Mouse (Mus musculus) lung, embryonic 15.5 days (tissue): Measurements from ENCODE around the gene Wnt7a. TPM values are rescaled to one million over a fixed set of nuclear protein-coding genes. Genes with fewer than 3 reads are reported as not detected.

Experiments
- ATAC-seq: fragments of 200-750 bp; cut with Nextera tagmentation; 2 replicates; pipeline ENCODE4 v1.8.0; 2017; ENCODE audit warnings: moderate number of reproducible peaks, borderline replicate concordance; ENCODE audit not compliant: low FRiP score, low TSS enrichment; ENCODE audit errors: extremely low read depth
- H3K27ac ChIP-seq: fragments of 300-500 bp; sonication (generic); 2 replicates; pipeline ENCODE4 v1.5.1; 2015; ENCODE audit warnings: moderate library complexity, mild to moderate bottlenecking, inconsistent platforms
- H3K27me3 ChIP-seq: fragments of 300-500 bp; sonication (generic); 2 replicates; pipeline ENCODE4 v1.6.1; 2015; ENCODE audit warnings: inconsistent platforms
- H3K36me3 ChIP-seq: fragments of 300-500 bp; sonication (generic); 2 replicates; pipeline ENCODE4 v1.6.1; 2015; ENCODE audit warnings: inconsistent platforms
- H3K4me1 ChIP-seq: fragments of 300-500 bp; sonication (generic); 2 replicates; pipeline ENCODE4 v1.6.1; 2015; ENCODE audit warnings: inconsistent platforms
- H3K4me2 ChIP-seq: fragments of 300-500 bp; sonication (generic); 2 replicates; pipeline ENCODE4 v1.6.1; 2015; ENCODE audit warnings: inconsistent platforms, mild to moderate bottlenecking, moderate library complexity
- H3K4me3 ChIP-seq: fragments of 300-500 bp; sonication (generic); 2 replicates; pipeline ENCODE4 v1.5.1; 2015; ENCODE audit warnings: mild to moderate bottlenecking, inconsistent platforms
- H3K9ac ChIP-seq: fragments of 300-500 bp; sonication (generic); 2 replicates; pipeline ENCODE4 v1.6.1; 2015; ENCODE audit warnings: inconsistent platforms
- H3K9me3 ChIP-seq: fragments of 300-500 bp; sonication (generic); 2 replicates; pipeline ENCODE4 v1.6.1; 2016; ENCODE audit warnings: inconsistent platforms
- WGBS: fragments of 180-500 bp; shearing (Covaris S2); methylation state at CpG from one replicate; pipeline ENCODE4 v1.1.7; 2015; 5-methylcytosine and 5-hydroxymethylcytosine counted together
- polyA plus RNA-seq: library from polyadenylated mRNA; unstranded; fragments of >200 nt; fragmentation: Nextera tagmentation; extraction: Ambion mirVana; gene quantifications from 2 replicates; pipeline ENCODE4 v1.2.1, GENCODE M21; 2015

Wnt7a gene
- 1.2 and 1.8 TPM in 2 replicates for polyA plus RNA-seq

DNA sequence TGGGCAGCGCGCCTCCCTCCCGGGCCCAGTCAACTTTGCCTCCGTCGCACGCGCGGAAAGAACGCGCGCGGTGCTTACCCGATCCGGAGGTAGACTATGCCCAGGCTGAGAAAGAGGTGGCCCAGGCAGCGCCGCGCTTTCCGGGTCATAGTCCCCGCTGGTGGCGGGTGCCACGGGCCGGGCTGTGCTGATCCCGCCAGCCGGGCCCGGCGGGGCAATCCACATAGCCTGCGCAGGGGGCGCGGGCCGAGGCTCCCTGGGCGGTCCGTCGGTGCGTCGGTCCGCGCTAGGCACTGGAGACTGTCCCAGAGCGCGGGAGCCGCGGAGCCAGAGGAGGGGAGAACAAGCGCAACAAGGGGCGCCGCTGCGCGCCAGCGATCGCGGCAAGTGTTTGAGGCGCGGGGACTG lies at the start of gene Wnt7a:
Gene Wnt7a, minus strand, starts transcription at position 403 of the 408 bp plus-strand sequence.
- Histone ChIP-seq H3K9me3 (no peaks in the 10 kb centered on the region), H3K27me3 (peaks cover 90% of the 10 kb centered on the region), H3K4me1 (peaks cover 12% of the 10 kb centered on the region; the same call in 1 of the 2 replicates), H3K36me3 (no peaks in the 10 kb centered on the region), H3K4me3 (peak within 1 kb of the TSS; percentile 45), H3K4me2 (peak within 1 kb of the TSS; percentile 83), H3K9ac (peak within 1 kb of the TSS; percentile 36), H3K27ac (no peak within 1 kb of the TSS)
- peak; percentile 37; the same call in 1 of the 2 replicates for ATAC-seq
- WGBS, result under 1% methylated on average over 39 of the region's 51 CpGs

DNA sequence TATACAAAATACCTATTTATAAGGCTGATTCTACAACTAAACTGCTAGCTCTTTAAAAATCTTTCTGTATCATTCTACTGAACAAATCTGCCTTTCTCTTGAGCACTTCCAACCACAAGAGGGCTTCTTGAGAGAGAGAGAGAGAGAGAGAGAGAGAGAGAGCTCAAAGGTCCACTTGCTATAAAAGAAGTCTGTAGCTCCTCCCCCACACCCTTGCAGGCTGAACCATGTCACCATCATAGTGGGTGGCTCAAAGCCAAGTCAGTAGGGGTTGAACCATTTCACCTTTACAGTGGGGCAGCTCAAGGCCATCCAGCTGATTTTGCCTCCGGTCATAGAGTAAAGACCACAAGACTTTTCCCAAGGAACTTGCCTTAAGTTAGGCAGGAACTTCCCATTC lies 48.3 kb upstream of the Wnt7a start:
- H3K4me1 ChIP-seq, result no peaks in the 10 kb centered on the region
- H3K36me3 ChIP-seq, result peaks cover 18% of the 10 kb centered on the region
- H3K27me3 ChIP-seq, result no peaks in the 10 kb centered on the region
- H3K9ac ChIP-seq, result no peak overlapping the region
- H3K9me3 ChIP-seq, result no peaks in the 10 kb centered on the region
- 78% methylated on average over 1 of the region's 1 CpGs for WGBS
- no peak overlapping the region for H3K27ac ChIP-seq
- no peak overlapping the region for H3K4me2 ChIP-seq
- no peak for ATAC-seq
- no peak overlapping the region for H3K4me3 ChIP-seq

DNA sequence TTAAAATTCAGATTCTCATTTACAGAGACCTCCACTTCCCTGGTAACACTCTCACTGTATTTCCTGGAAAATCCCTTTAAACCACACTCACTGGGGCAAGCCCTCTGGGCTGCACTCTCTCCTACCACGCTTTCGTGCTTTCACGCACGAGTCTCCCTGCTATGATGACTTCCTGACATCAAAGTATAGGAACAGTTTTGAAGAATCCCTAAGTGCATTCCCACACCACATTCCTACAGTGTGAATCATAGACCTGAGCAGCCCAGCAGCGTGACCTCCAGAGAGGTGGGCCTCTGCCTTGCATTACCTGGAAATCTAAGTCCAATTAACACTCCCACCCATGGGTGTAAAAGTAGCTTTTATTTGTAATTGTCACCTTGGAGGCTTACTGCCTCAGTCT lies 43.4 kb upstream of the Wnt7a start:
- Histone ChIP-seq H3K27ac (no peak overlapping the region), H3K9me3 (no peaks in the 10 kb centered on the region), H3K4me2 (no peak overlapping the region), H3K4me1 (no peaks in the 10 kb centered on the region), H3K9ac (no peak overlapping the region), H3K27me3 (no peaks in the 10 kb centered on the region), H3K36me3 (no peaks in the 10 kb centered on the region), H3K4me3 (no peak overlapping the region)
- WGBS, result 25% methylated on average over 5 of the region's 5 CpGs
- no peak for ATAC-seq

DNA sequence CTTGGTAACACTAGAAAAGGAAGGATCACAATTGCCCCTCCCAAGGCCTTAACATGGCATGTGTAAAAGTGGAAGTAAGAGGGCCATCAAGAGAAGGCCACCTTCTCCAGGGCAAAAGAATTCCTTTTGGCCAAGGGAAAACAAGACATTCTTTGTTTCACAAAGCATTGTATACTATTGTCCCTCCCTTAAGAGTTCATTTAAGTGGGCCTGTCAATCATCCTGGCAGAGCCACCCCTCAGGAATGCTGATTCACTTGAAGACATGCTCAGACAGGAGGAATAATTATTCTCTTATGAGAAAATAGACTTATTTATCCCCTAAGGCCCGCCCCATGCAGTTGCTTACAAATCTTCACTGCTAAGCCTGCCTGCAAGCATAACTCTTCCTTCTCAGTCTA lies 40.9 kb upstream of the Wnt7a start:
- WGBS, result 38% methylated on average over 1 of the region's 1 CpGs
- Histone ChIP-seq H3K4me2 (no peak overlapping the region), H3K9ac (no peak overlapping the region), H3K4me3 (no peak overlapping the region), H3K4me1 (no peaks in the 10 kb centered on the region), H3K36me3 (no peaks in the 10 kb centered on the region), H3K9me3 (no peaks in the 10 kb centered on the region), H3K27me3 (no peaks in the 10 kb centered on the region), H3K27ac (no peak overlapping the region)
- no peak for ATAC-seq

DNA sequence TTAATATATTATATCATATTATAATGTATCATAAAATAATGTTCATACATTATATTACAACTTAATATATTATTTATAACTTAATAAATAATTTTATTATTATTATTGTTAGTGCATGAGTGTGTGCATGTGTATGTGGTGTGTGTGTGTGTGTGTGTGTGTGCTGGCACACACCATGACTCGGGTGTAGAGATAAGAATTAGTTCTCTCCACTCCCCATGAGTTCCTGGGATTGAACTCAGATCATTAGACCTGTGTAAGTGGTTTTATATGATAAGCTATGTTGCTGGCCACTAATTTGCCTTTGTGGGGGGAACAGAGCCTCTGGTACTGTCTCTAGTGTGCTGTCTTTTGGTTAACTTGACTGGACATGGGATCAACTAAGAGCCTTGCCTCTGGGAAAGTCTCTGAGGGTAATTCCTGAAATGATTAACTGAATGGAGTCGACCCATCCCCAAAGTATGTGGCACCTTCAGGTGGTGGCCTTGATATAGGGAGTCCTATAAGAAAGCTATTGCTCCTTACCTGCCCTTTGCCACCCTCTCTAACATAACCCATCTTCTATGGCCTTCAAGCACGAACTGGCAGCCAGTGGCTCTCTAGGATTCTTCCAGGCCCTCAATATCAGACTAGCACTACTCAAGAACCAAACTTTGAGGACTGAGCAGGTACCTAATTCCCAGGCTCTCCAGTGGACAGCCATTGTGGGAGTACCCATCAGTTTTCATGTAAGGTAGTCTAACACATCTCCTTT lies 38.5 kb upstream of the Wnt7a start:
- Histone ChIP-seq H3K9ac (no peak overlapping the region), H3K4me1 (no peaks in the 10 kb centered on the region)
- 35% methylated on average over 3 of the region's 3 CpGs for WGBS

DNA sequence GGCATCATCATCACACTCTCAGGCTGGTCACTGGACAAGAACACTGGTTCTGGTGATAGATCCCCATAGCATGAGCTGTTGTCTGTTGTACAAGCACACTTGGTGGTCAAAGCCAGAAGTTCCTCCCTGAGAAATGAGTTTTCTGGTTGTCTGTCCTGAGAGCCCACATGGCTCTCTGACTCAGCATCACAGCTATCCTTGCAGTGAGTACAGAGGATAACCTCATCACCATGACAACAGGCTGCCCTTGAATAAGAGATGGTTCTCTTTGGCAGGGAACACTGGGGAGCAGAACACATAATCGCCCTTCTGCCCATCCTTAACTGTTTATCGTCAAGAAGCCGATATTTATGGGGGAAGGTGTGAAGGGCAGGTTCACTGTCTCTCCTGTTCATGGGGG lies 34.2 kb upstream of the Wnt7a start:
- Histone ChIP-seq H3K4me3 (no peak overlapping the region), H3K27ac (no peak overlapping the region), H3K9me3 (no peaks in the 10 kb centered on the region), H3K9ac (no peak overlapping the region), H3K27me3 (no peaks in the 10 kb centered on the region), H3K4me2 (no peak overlapping the region), H3K36me3 (no peaks in the 10 kb centered on the region), H3K4me1 (peaks cover 4% of the 10 kb centered on the region; the same call in 1 of the 2 replicates)
- 75% methylated on average over 3 of the region's 3 CpGs for WGBS
- no peak for ATAC-seq

More for the DNA sequence above, 38.5 kb upstream of the Wnt7a start:
- H3K4me2 ChIP-seq, result no peak overlapping the region
- no peak for ATAC-seq
- no peaks in the 10 kb centered on the region for H3K27me3 ChIP-seq
- no peak overlapping the region for H3K27ac ChIP-seq
- no peaks in the 10 kb centered on the region for H3K36me3 ChIP-seq
- no peaks in the 10 kb centered on the region for H3K9me3 ChIP-seq
- H3K4me3 ChIP-seq, result no peak overlapping the region

DNA sequence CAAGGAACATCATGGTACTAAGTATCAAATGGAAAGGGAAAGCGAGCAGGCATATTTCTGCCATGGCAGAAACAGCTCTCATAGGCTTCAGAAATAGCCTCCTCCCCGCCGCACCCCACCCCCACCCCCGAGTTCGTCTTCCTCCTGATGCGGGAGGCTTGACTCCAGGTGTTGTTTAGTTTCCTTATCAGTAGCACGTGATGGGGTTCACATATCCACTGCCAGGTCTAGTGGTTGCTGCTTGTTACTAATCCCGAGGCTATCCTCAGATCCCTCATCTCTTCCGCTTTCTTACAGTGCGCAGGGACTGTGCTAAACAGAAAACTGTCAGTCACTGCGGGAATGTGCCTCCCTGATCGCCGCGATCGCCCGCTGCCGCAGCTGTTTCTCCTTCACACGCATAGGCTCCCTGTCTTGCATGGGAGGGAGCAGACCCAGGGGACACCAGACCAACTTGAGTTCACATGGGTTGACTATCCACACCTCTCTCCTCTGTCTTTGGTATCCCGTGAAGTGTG lies 30.0 kb upstream of the Wnt7a start:
- Histone ChIP-seq H3K9me3 (no peaks in the 10 kb centered on the region), H3K4me3 (peak overlapping the region; percentile 60), H3K4me2 (peak overlapping the region; percentile 77), H3K4me1 (peaks cover 4% of the 10 kb centered on the region; the same call in 1 of the 2 replicates), H3K36me3 (no peaks in the 10 kb centered on the region), H3K9ac (peak overlapping the region; percentile 60), H3K27me3 (peaks cover 19% of the 10 kb centered on the region; the same call in 1 of the 2 replicates), H3K27ac (no peak overlapping the region)
- ATAC-seq, result peak; percentile 37; the same call in 1 of the 2 replicates
- under 1% methylated on average over 19 of the region's 19 CpGs for WGBS

DNA sequence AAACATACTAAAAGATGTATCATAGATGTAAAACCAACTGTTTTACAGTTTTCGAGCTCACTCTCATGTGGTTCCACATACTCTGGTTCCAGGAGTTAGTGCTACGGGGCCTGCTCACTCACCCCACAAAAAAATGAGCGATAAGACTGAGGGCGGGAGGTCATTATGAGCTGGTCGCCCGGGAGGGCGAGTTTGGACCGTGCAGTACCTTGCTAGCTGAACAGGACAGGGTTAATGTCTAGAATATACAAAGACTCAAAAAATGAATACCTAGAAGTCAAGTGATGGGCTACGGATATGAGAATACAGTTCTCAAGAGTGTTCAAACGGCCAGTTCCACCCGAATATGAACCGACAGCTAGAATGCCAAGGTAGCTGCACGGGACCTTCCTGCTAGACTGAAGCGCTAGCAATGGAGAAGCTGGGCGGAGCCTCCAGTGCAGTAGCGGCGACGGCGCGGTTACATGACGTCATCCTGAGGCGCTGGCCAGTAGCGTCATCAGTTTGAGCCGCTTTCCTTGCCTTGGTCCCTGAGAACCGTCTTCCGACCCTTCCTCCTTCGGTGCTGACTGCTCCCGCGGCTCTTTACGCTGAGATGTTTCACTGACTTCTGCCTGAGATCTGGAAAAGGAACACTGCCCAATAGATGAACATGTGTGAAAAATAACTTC lies 29.4 kb upstream of the Wnt7a start:
- H3K9ac ChIP-seq, result peak overlapping the region; percentile 60
- no peaks in the 10 kb centered on the region for H3K9me3 ChIP-seq
- H3K27ac ChIP-seq, result no peak overlapping the region
- WGBS, result 2% methylated on average over 30 of the region's 30 CpGs
- peak; percentile 97 for ATAC-seq
- H3K4me1 ChIP-seq, result peaks cover 4% of the 10 kb centered on the region; the same call in 1 of the 2 replicates
- peaks cover 19% of the 10 kb centered on the region; the same call in 1 of the 2 replicates for H3K27me3 ChIP-seq
- H3K4me3 ChIP-seq, result peak overlapping the region; percentile 60
- no peaks in the 10 kb centered on the region for H3K36me3 ChIP-seq
- peak overlapping the region; percentile 77 for H3K4me2 ChIP-seq

DNA sequence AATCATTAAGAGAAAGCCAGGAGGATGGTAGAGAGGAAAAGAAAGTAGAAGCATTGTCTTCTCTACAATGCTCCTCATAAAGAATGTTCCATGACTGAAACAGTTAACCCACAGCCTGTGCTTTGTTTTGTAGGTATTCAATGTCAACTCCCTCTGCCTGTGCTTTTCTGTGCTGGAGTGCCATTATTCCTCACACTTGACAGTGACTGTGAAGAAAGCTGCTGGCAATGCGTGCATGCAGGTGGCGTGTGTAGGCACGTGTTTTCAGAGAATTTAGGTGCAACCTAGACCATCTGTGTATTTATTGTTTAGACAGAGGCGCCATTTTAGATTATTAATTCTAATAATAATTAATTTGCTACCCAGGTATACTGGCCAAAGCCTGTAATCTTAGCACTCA lies 13.0 kb upstream of the Wnt7a start:
- Histone ChIP-seq H3K27ac (no peak overlapping the region), H3K4me3 (no peak overlapping the region), H3K36me3 (no peaks in the 10 kb centered on the region), H3K4me1 (no peaks in the 10 kb centered on the region), H3K4me2 (no peak overlapping the region), H3K9me3 (no peaks in the 10 kb centered on the region), H3K27me3 (no peaks in the 10 kb centered on the region), H3K9ac (no peak overlapping the region)
- ATAC-seq, result no peak
- 40% methylated on average over 4 of the region's 4 CpGs for WGBS

DNA sequence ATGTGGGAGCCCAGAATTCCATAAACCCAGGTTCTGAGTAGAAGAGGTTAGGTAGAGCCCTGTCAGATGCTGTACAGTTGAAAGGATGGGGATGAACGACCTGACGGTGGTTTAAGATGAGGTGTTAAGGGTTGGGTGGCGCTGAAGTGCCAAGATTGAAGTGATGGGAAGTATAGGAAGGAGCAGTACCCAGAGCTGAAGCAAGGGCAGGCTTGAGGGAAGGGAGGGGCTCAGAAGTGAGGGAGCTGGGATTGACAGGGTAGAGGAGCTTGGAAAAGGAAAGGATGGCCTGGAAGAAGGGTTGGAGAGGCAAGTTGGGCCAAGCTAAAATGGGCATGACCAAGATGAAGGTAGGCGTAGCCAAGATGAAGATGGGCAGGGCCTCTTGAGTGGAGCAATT lies 10.5 kb upstream of the Wnt7a start:
- H3K4me1 ChIP-seq, result no peaks in the 10 kb centered on the region
- 71% methylated on average over 4 of the region's 4 CpGs for WGBS
- peaks cover 6% of the 10 kb centered on the region; the same call in 1 of the 2 replicates for H3K27me3 ChIP-seq
- H3K27ac ChIP-seq, result no peak overlapping the region
- no peaks in the 10 kb centered on the region for H3K9me3 ChIP-seq
- no peak overlapping the region for H3K9ac ChIP-seq
- ATAC-seq, result no peak
- H3K4me2 ChIP-seq, result no peak overlapping the region
- H3K4me3 ChIP-seq, result no peak overlapping the region
- no peaks in the 10 kb centered on the region for H3K36me3 ChIP-seq

DNA sequence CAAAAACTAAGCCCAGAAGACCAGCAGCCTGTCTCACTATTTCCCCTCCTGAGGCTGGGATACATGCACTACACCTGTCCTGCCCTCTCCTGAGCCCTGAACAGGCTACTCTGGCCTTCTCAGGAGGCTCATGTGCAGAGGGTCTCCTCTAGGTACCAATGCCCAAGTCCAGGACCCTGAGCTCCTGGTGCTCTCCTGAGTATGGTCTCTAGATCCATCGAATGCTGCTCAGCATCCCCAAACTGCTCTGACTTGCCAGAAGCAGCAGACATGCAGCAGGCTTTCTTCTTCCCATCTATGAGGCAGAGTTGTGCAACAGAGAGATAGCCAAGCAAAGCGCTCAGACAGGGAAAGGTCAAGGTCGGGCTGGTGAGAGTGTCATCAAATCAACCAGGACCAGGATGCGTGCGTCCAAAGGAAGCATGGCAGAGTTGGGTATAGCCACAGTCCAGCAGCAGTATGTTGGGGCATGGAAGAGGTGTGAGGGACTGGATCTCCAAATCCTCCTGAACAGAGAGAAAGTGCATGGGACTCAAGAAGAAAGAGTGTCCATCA lies 6.2 kb upstream of the Wnt7a start:
- Histone ChIP-seq H3K9me3 (no peaks in the 10 kb centered on the region), H3K27me3 (peaks cover 43% of the 10 kb centered on the region), H3K9ac (no peak overlapping the region), H3K4me3 (no peak overlapping the region), H3K27ac (no peak overlapping the region), H3K4me2 (no peak overlapping the region), H3K4me1 (no peaks in the 10 kb centered on the region), H3K36me3 (no peaks in the 10 kb centered on the region)
- no peak for ATAC-seq
- WGBS, result 71% methylated on average over 5 of the region's 5 CpGs

DNA sequence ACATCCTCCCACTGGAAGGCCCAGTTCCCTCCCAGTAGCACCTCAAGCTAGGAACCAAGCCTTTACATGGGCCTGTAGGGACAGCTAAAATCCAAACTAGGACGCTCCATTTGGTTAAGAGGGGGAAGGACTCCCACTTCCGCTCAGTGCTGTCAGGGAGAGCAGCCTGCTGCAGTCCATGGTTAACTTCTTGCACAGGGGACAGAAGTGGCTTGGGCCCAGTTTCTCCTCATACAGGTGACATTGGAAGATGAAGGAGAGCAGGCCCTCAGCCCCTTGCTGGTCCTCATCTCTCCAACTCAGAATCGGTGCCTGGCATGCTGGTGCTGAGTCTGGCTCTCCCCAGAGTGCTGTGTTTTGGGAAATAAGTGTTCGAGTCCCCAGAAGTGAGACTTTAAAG lies 5.0 kb upstream of the Wnt7a start:
- Histone ChIP-seq H3K4me1 (peaks cover 3% of the 10 kb centered on the region; the same call in 1 of the 2 replicates), H3K36me3 (no peaks in the 10 kb centered on the region), H3K27me3 (peaks cover 55% of the 10 kb centered on the region), H3K4me3 (no peak overlapping the region), H3K27ac (no peak overlapping the region), H3K4me2 (no peak overlapping the region), H3K9ac (no peak overlapping the region), H3K9me3 (no peaks in the 10 kb centered on the region)
- ATAC-seq, result no peak
- 71% methylated on average over 4 of the region's 4 CpGs for WGBS
